Mouse (Mus musculus) liver, adult 2 months (tissue): Measurements from ENCODE around the gene Cela1. TPM values are rescaled to one million over a fixed set of nuclear protein-coding genes. Genes with fewer than 3 reads are reported as not detected.

ENCODE experiments used
- DNase-seq: peaks from one replicate; pipeline ENCODE4 v3.0.0-alpha.2; 2011; ENCODE audit warnings: low read depth, low spot score; ENCODE audit errors: extremely low read depth
- H3K27ac ChIP-seq: fragments of 200-500 bp; replicated peaks from 2 replicates; pipeline ENCODE4 v1.5.1; 2012; ENCODE audit warnings: low read depth, mild to moderate bottlenecking, control low read depth, inconsistent platforms, low read length; ENCODE audit not compliant: insufficient read depth
- H3K27me3 ChIP-seq: fragments of 200-500 bp; 2 replicates; pipeline ENCODE4 v1.6.1; 2012; ENCODE audit warnings: mild to moderate bottlenecking, moderate library complexity, low read length, inconsistent platforms; ENCODE audit not compliant: control insufficient read depth, insufficient read depth
- H3K36me3 ChIP-seq: fragments of 200-500 bp; 2 replicates; pipeline ENCODE4 v1.6.1; 2012; ENCODE audit warnings: low read length, inconsistent platforms; ENCODE audit not compliant: control insufficient read depth, insufficient read depth
- H3K4me1 ChIP-seq: fragments of 200-500 bp; 2 replicates; pipeline ENCODE4 v1.6.1; 2011; ENCODE audit warnings: low read length; ENCODE audit not compliant: control insufficient read depth, insufficient read depth
- H3K4me3 ChIP-seq: fragments of 200-500 bp; 2 replicates; pipeline ENCODE4 v1.5.1; 2011; ENCODE audit warnings: low read depth, mild to moderate bottlenecking, control low read depth, low read length, moderate library complexity; ENCODE audit not compliant: insufficient read depth
- H3K79me2 ChIP-seq: fragments of 200-500 bp; 2 replicates; pipeline ENCODE4 v1.6.1; 2012; ENCODE audit warnings: inconsistent platforms, mild to moderate bottlenecking, low read length, moderate library complexity; ENCODE audit not compliant: control insufficient read depth, insufficient read depth
- H3K9ac ChIP-seq: fragments of 200-500 bp; 2 replicates; pipeline ENCODE4 v1.6.1; 2012; ENCODE audit warnings: low read depth, mild to moderate bottlenecking, control low read depth, inconsistent platforms, low read length
- CTCF ChIP-seq: fragments of 200-500 bp; IDR thresholded peaks from 2 replicates; pipeline ENCODE4 v1.5.1; 2011; ENCODE audit warnings: low read depth, low read length, control low read depth
- POLR2A ChIP-seq: fragments of 200-500 bp; IDR thresholded peaks from 2 replicates; pipeline ENCODE4 v1.6.1; 2011; ENCODE audit warnings: low read length, control low read depth; ENCODE audit not compliant: insufficient read depth; ENCODE audit errors: extremely low read depth
- WGBS: fragments of 180-500 bp; shearing (Covaris S2); methylation state at CpG from one replicate; pipeline ENCODE4 v1.1.7; 2018; 5-methylcytosine and 5-hydroxymethylcytosine counted together
- polyA plus RNA-seq: library from polyadenylated mRNA; depleted of rRNA; stranded (reverse); fragments of >200 nt; gene quantifications from 2 replicates; pipeline ENCODE4 v1.2.3, GENCODE M21; 2012
- total RNA-seq: library from RNA; depleted of rRNA; stranded (reverse); fragments of >200 nt; gene quantifications from 2 replicates; pipeline ENCODE4 v1.2.3, GENCODE M21; 2014

Cela1 gene
- total and polyA plus RNA-seq, 2 experiments = 58.3 to 199 TPM

DNA sequence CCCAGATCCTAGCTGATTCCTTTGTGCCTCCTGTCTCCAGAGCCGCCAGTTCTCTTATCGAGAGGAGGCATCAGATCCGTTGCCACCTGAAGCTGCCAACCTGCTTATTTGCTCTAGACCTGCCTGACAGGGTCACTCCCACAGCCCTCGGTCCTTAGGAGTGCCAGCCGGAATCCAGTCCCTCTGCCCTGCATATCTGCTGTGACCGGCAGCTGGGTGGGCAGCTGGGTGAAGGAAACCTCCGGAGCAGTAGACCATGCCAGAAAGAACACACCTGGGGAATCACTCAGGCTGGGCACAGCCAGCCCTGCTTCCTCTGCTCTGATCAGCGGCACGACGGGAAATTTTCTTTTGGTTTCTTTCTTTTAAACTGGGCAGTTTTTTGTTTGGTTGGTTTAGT, 54.4 kb downstream of the Cela1 start:
- Histone ChIP-seq H3K4me3 (no peak overlapping the region), H3K79me2 (peaks cover 11% of the 10 kb centered on the region; the same call in 1 of the 2 replicates), H3K4me1 (peaks cover 47% of the 10 kb centered on the region), H3K27ac (no peak overlapping the region), H3K27me3 (no peaks in the 10 kb centered on the region), H3K9ac (no peak overlapping the region), H3K36me3 (no peaks in the 10 kb centered on the region)
- 12% methylated on average over 10 of the region's 10 CpGs for WGBS
- no peak for TF ChIP-seq CTCF
- TF ChIP-seq POLR2A = no peak
- DNase-seq = peak; percentile 70

DNA sequence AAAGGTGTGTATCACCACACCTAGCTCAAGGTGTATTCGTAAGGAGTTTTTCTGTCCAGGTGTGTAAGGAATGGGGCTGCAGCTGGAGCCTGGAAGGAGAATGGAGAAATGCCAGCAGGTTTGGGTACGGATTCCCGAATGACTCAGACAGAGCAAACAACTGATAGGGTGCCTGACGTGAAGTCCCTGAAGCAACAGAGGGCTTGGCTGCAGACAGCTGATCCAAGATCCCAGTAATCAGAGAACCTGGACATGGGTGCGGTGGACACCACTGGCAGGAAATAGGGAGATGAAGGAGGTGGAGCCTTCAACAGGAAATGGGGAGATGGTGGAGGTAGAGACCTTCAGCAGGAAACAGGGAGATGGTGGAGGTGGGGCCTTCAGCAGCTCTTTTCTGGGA, 55.4 kb downstream of the Cela1 start:
- no peak overlapping the region for H3K9ac ChIP-seq
- WGBS = 23% methylated on average over 5 of the region's 5 CpGs

DNA sequence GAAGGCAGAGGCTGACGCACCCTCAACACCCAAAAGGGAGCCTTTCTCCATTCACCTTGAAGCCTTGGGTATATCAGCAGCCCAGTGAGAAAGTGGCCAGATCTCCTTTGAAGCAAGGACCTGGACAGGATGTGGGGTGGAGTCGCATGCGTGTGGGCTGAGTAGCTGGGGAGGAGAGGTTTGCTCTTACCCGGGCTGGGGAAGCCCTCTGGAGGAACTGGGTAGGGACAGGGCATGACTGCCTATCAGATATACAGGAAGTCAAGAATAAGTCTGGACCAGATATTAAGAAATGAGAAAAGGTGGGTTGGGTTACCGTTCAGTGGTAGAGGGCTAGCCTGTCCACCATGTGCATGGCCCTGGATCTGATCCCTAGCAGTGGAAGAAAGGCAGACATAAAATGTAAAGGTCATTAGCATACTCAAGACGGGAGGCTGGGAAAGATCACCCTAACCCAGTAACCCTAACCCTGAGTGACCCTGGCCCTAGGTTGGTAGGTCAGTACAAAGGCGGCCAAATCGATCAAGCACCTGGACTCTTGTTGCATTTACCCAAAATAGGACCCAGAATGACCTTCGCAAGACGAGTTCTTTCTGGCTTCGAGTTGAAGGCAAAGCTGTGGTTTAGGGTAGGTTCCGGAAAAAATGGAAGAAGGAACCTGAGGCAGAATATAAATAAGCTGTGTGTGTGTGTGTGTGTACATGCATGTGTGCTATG, 56.1 kb downstream of the Cela1 start:
- Histone ChIP-seq H3K79me2 (peaks cover 11% of the 10 kb centered on the region; the same call in 1 of the 2 replicates), H3K4me3 (no peak overlapping the region), H3K9ac (no peak overlapping the region), H3K27me3 (no peaks in the 10 kb centered on the region), H3K36me3 (no peaks in the 10 kb centered on the region), H3K4me1 (peaks cover 46% of the 10 kb centered on the region), H3K27ac (no peak overlapping the region)
- WGBS = 15% methylated on average over 12 of the region's 12 CpGs
- TF ChIP-seq POLR2A (no peak), CTCF (no peak)
- peak; percentile 91 for DNase-seq

More for the DNA sequence above, 55.4 kb downstream of the Cela1 start:
- H3K79me2 ChIP-seq = peaks cover 11% of the 10 kb centered on the region; the same call in 1 of the 2 replicates
- H3K27me3 ChIP-seq = no peaks in the 10 kb centered on the region
- H3K36me3 ChIP-seq = no peaks in the 10 kb centered on the region
- H3K27ac ChIP-seq = peak overlapping the region; percentile 23
- peaks cover 47% of the 10 kb centered on the region for H3K4me1 ChIP-seq
- TF ChIP-seq CTCF = no peak
- TF ChIP-seq POLR2A = no peak
- no peak overlapping the region for H3K4me3 ChIP-seq
- DNase-seq = peak; percentile 72

DNA sequence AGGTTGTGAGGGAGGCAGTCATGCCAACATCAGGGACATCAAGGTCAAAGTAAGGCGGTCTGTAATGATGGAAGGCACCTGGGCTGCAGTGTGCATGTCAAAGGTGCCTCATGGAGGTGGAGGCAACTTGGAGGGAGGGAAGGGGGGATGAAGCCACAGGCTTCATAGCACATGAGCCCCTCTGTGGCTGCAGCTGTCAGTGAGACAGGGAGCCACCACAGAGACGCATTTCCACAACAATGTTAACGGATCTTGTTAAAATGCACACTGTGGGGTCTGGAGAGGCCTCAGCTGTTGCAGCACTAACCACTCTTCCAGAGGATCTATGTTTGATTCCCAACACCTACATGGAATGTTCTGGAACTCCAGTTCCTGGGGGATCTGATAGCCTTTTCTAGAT, 57.6 kb downstream of the Cela1 start:
- H3K79me2 ChIP-seq = peaks cover 7% of the 10 kb centered on the region; the same call in 1 of the 2 replicates
- H3K27me3 ChIP-seq = no peaks in the 10 kb centered on the region
- no peak overlapping the region for H3K9ac ChIP-seq
- no peak overlapping the region for H3K27ac ChIP-seq
- H3K36me3 ChIP-seq = no peaks in the 10 kb centered on the region
- WGBS = 89% methylated on average over 3 of the region's 3 CpGs
- no peak overlapping the region for H3K4me3 ChIP-seq
- no peak for DNase-seq
- TF ChIP-seq CTCF = no peak
- TF ChIP-seq POLR2A = no peak
- H3K4me1 ChIP-seq = peaks cover 45% of the 10 kb centered on the region

DNA sequence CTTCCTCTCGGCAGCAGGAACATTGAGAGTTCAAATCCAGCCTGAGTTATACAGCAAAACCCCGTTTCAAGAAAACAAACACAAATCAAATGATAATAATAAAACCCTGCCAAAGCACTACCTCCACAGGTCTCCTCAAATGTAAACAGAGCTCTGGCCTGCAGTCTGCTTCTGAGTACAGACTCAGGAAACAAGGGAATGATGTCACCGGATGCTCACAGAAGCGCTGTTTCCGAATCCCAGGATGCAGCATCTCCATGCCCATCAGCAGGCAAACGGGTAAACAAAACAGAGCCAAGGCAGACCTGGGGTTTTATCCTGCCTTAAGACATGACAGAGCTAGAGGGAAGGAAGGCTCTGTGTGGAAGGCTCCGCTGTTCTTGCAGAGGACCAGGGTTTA, 58.9 kb downstream of the Cela1 start:
- H3K36me3 ChIP-seq = no peaks in the 10 kb centered on the region
- TF ChIP-seq POLR2A = no peak
- TF ChIP-seq CTCF = no peak
- 24% methylated on average over 7 of the region's 7 CpGs for WGBS
- no peak overlapping the region for H3K4me3 ChIP-seq
- peaks cover 3% of the 10 kb centered on the region; the same call in 1 of the 2 replicates for H3K79me2 ChIP-seq
- no peak overlapping the region for H3K9ac ChIP-seq
- no peak for DNase-seq
- peak overlapping the region; percentile 25; the same call in 1 of the 2 replicates for H3K27ac ChIP-seq
- H3K4me1 ChIP-seq = peaks cover 48% of the 10 kb centered on the region
- no peaks in the 10 kb centered on the region for H3K27me3 ChIP-seq

DNA sequence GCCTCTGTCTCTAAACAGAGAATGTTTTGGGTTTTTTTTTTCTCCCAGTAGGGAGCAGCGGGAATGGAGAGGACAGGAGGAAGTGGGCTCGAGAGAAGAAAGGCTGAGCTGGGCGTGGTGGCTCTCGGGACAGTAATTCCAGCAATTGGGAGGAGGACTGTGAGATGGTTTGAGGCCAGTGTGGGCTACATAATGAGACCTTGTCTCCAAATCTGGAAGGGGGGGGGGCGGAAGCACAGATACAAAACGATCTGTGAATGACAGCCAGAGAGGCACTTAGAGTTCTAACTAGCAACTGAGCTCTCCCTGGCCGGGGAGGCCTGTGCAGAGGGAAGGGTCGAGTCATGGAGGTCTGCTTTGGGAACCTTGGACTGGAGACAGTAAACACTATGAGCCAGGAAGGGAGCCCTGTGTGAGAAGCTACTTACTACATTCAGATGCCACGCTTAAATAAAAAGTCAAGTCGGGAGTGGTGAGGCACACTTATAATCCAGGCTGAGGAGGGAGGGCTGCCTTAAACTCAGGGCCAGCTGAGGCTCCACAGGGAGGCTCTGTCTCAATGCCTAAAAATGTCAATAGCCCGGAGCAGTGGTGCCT, 59.8 kb downstream of the Cela1 start:
- TF ChIP-seq POLR2A (no peak), CTCF (no peak)
- DNase-seq = no peak
- WGBS = 63% methylated on average over 11 of the region's 11 CpGs
- Histone ChIP-seq H3K4me3 (no peak overlapping the region), H3K27me3 (no peaks in the 10 kb centered on the region), H3K79me2 (peaks cover 3% of the 10 kb centered on the region; the same call in 1 of the 2 replicates), H3K36me3 (no peaks in the 10 kb centered on the region), H3K27ac (no peak overlapping the region; the same call in 1 of the 2 replicates), H3K4me1 (peaks cover 43% of the 10 kb centered on the region), H3K9ac (no peak overlapping the region)
